Mouse (Mus musculus) stomach, embryonic 16.5 days (tissue): Measurements from ENCODE around the gene Gpr4. TPM values are rescaled to one million over a fixed set of nuclear protein-coding genes. Genes with fewer than 3 reads are reported as not detected.

Source experiments
- ATAC-seq: fragments of 200-750 bp; cut with Nextera tagmentation; 2 replicates; pipeline ENCODE4 v1.8.0; 2017; ENCODE audit warnings: moderate number of reproducible peaks, moderate TSS enrichment; ENCODE audit not compliant: insufficient read depth, low FRiP score
- H3K27ac ChIP-seq: fragments of 300-500 bp; sonication (generic); 2 replicates; pipeline ENCODE4 v1.5.1; 2014; ENCODE audit warnings: low read length
- H3K27me3 ChIP-seq: fragments of 300-500 bp; sonication (generic); 2 replicates; pipeline ENCODE4 v1.6.1; 2014; ENCODE audit warnings: low read length, control low read depth, mixed read lengths; ENCODE audit not compliant: control insufficient read depth, insufficient read depth
- H3K36me3 ChIP-seq: fragments of 300-500 bp; sonication (generic); 2 replicates; pipeline ENCODE4 v1.6.1; 2014; ENCODE audit warnings: low read length; ENCODE audit not compliant: control insufficient read depth, insufficient read depth
- H3K4me1 ChIP-seq: fragments of 300-500 bp; sonication (generic); 2 replicates; pipeline ENCODE4 v1.6.1; 2014; ENCODE audit warnings: low read length, control low read depth, mixed read lengths; ENCODE audit not compliant: control insufficient read depth, insufficient read depth
- H3K4me2 ChIP-seq: fragments of 300-500 bp; sonication (generic); 2 replicates; pipeline ENCODE4 v1.6.1; 2014; ENCODE audit warnings: low read depth, low read length, mixed read lengths
- H3K4me3 ChIP-seq: fragments of 300-500 bp; sonication (generic); replicated peaks from 2 replicates; pipeline ENCODE4 v1.5.1; 2014; ENCODE audit warnings: mild to moderate bottlenecking, low read length
- H3K9ac ChIP-seq: fragments of 300-500 bp; sonication (generic); 2 replicates; pipeline ENCODE4 v1.6.1; 2014; ENCODE audit warnings: low read length
- H3K9me3 ChIP-seq: fragments of 300-500 bp; sonication (generic); replicated peaks from 2 replicates; pipeline ENCODE4 v1.6.1; 2016; ENCODE audit warnings: low read length, control low read depth; ENCODE audit not compliant: control insufficient read depth
- WGBS: fragments of 180-500 bp; shearing (Covaris S2); extraction: QIAGEN DNeasy Blood & Tissue Kit; methylation state at CpG from one replicate; pipeline ENCODE4 v1.1.7; 2014; 5-methylcytosine and 5-hydroxymethylcytosine counted together
- microRNA counts: library from miRNA; unstranded; fragments of <30 nt; microRNA quantifications from one replicate; lab custom pipeline; 2016
- microRNA-seq: library from miRNA; unstranded; fragments of <30 nt; microRNA quantifications from one replicate; pipeline ENCODE4, GENCODE M21; 2016
- polyA plus RNA-seq: library from polyadenylated mRNA; unstranded; fragments of >200 nt; fragmentation: Nextera tagmentation; extraction: Ambion mirVana; gene quantifications from 2 replicates; pipeline ENCODE4 v1.2.1, GENCODE M21; 2015

The Gpr4 gene
- polyA plus RNA-seq, 1 experiment from 2014 or later: 1.4 TPM

DNA sequence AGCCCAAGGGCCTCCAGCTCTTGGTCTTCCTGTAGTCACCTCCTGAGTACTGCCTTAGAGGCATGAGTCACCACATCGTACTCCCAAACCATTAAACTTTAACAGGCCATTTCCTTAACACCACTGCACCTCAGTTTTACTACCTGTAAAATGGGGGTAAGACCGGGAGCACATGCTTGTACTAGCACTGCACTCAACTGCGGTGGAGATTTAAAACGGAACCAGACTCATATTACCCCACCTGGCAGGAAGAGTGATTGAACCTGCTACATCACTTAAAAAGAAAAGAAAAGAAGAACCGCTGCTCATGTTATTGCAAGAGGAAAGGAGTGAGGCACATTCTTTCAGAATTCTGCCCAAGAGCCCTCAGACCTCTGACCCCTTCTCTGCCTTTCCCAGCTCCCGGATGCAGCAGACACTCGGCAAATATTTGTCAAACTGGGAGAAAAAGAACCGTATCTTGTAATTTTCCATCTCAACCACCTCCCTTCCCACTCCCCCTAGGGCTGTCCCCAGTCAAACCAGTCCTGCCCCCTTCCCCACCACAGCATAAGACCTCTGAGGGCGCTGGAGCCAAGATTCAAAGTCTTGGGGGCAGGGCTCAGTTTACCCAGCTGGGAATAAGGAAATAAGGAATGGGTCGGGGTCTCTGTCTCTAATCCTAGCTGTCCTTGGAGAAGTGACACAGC lies 56.8 kb downstream of the Gpr4 start:
- no peaks in the 10 kb centered on the region for H3K9me3 ChIP-seq
- peak; percentile 18; the same call in 1 of the 2 replicates for ATAC-seq
- H3K4me1 ChIP-seq: peaks cover 45% of the 10 kb centered on the region
- peak overlapping the region; percentile 90 for H3K4me2 ChIP-seq
- H3K4me3 ChIP-seq: peak overlapping the region; percentile 98
- peak overlapping the region; percentile 96 for H3K9ac ChIP-seq
- peaks cover 5% of the 10 kb centered on the region for H3K36me3 ChIP-seq
- H3K27ac ChIP-seq: peak overlapping the region; percentile 96
- WGBS: 19% methylated on average over 10 of the region's 10 CpGs
- no peaks in the 10 kb centered on the region for H3K27me3 ChIP-seq

DNA sequence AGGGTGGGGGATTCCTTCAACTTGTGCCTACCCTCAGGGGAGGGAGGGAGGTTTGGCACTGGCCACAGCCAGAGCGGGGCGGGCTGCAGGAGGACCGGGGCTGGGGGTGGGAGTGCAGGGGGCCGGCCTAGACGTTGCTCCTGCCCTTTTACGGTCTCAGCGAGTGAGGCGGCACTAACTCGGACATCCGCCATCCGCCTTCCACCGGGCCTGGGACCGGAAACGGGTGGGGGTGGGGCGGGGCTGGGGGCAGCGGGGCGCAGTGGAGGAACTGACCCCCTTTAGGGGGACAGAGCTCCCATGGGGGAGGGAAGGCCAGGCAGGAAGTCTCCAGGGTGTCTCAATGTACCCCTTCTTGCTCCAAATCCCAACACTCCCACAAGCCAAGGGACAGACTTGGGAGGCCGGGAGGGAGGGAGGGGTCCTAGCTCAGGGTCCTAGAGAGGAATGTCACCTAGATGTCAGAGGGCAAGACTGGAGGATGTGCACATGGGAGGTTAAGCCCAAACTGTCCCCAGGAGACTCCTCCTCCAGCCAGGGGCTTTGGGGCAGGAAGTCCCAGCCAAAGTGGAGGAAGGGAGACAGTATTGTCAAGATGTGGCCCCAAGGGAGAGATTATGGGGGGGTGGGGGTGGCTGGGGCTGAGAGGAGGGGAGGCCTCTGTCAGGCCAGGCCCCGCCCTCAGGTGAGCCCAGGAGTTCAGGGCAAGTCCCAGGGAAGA lies 57.5 kb downstream of the Gpr4 start:
- H3K27me3 ChIP-seq: no peaks in the 10 kb centered on the region
- H3K9ac ChIP-seq: peak overlapping the region; percentile 96
- WGBS: 1% methylated on average over 17 of the region's 19 CpGs
- H3K9me3 ChIP-seq: no peaks in the 10 kb centered on the region
- H3K4me2 ChIP-seq: peak overlapping the region; percentile 90
- H3K36me3 ChIP-seq: no peaks in the 10 kb centered on the region
- H3K27ac ChIP-seq: peak overlapping the region; percentile 96
- H3K4me3 ChIP-seq: peak overlapping the region; percentile 98
- ATAC-seq: peak; percentile 68
- peaks cover 45% of the 10 kb centered on the region for H3K4me1 ChIP-seq

DNA sequence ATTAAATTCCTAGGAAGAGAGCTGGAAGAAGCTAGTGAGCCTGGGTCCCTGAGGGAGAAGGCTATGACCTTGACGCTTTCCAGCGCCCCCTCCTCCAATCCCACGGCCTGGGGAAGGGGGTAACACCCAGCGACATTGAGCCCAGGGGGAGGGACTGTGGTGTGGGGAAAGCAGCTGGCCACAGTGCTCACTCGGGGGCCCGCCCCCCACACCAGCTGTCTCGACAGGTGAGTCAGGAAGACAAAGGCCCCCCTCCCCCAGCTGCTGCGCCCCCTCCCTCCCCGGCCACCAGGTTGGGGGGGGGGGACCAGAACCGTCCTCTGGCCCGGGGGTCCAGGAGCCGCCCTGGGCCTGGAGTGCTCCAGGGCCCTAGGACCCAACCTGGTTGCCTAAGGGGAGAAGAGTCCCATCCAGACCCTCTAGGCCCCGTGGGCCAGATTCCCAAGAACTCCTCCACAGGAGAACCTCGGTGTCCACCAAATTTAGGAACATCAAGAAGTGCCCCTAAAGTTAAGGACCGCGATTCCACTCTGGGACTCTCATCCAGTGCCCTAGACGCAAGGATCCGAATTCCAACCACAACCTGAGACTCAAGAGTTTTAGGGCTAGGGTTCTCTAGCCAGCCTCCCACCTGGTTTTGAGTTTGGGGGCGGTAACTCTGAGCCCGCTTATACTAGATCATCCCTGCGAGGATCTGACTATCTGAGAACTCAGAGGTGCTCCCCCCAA lies 58.3 kb downstream of the Gpr4 start:
- H3K27ac ChIP-seq: peak overlapping the region; percentile 96
- peak overlapping the region; percentile 96 for H3K9ac ChIP-seq
- peak overlapping the region; percentile 98 for H3K4me3 ChIP-seq
- H3K9me3 ChIP-seq: no peaks in the 10 kb centered on the region
- WGBS: under 1% methylated on average over 20 of the region's 21 CpGs
- H3K4me2 ChIP-seq: peak overlapping the region; percentile 90
- no peaks in the 10 kb centered on the region for H3K36me3 ChIP-seq
- no peaks in the 10 kb centered on the region for H3K27me3 ChIP-seq
- H3K4me1 ChIP-seq: peaks cover 37% of the 10 kb centered on the region
- no peak for ATAC-seq

- Histone ChIP-seq H3K9me3 (no peaks in the 10 kb centered on the region), H3K4me2 (peak within 1 kb of the TSS; percentile 90), H3K4me3 (peak within 1 kb of the TSS; percentile 98), H3K4me1 (peaks cover 28% of the 10 kb centered on the region), H3K27ac (peak within 1 kb of the TSS; percentile 96), H3K27me3 (no peaks in the 10 kb centered on the region), H3K9ac (peak within 1 kb of the TSS; percentile 96), H3K36me3 (no peaks in the 10 kb centered on the region)
- ATAC-seq: peak; percentile 68
- WGBS: under 1% methylated on average over 62 of the region's 62 CpGs
Observed at GRCm38 (mm10) chr7:19271238-19272172, 59.2 kb downstream of the Gpr4 start, which contains the start of gene Vasp. Gene Vasp, minus strand, starts transcription at chr7:19271817.

DNA sequence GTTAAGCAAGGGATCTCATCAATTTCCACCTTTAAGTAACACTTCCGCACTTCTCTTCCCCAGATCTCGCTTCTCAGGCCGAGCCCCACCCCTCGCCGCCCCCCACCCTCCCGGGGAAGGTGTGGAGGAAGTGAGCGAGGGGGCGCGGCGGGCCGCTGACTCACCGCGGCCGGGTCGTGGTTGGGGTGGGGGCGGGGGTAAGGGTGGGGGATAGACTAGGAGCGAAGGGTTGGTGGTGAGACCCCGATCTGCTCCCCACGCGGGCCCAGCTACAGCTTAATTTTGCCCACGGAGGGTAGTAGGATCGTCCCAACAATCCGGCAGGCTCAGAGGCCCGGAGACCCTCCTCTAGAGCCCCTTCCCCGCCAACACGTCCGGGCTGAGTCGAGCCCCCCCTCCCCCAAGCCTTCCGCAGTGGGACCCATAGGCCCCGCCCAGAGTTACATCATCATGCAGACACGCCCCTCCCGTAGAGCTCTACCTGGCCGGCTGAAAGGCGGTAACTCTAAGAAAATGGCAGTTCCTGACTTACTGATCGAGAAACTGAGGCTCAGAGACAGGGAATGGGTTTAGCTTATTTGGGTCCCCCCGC lies 59.9 kb downstream of the Gpr4 start:
- Histone ChIP-seq H3K27ac (peak overlapping the region; percentile 96), H3K4me3 (peak overlapping the region; percentile 98), H3K9ac (peak overlapping the region; percentile 96), H3K4me2 (peak overlapping the region; percentile 90), H3K9me3 (no peaks in the 10 kb centered on the region), H3K36me3 (no peaks in the 10 kb centered on the region), H3K27me3 (no peaks in the 10 kb centered on the region), H3K4me1 (peaks cover 26% of the 10 kb centered on the region)
- under 1% methylated on average over 36 of the region's 36 CpGs for whole genome bisulfite sequencing
- peak; percentile 69 for ATAC-seq

MicroRNAs encoded within 50 kb of the gene (microRNA counts, 519-probe panel; counts per million panel counts)
- 1,796 counts per million, percentile 31 among the panel's probes with 10 or more counts for microRNA mmu-miR-330 (lab: Ali Mortazavi, UCI)

Small RNA genes within 50 kb of the gene (microRNA-seq; reads per million reads assigned to microRNA genes)
- gene Mir330: 186 reads per million, percentile 61 among the genes with 10 or more reads in this experiment

Other genes starting within 250 kb of the Gpr4 start
- not detected in 2 replicates for gene Nanos2, start 225.1 kb upstream of the Gpr4 start, polyA plus RNA-seq
- gene Mypop, start 221.3 kb upstream of the Gpr4 start, polyA plus RNA-seq: 1.6 and 2.3 TPM in 2 replicates
- 10.7 and 14.3 TPM in 2 replicates for gene Irf2bp1, start 208.5 kb upstream of the Gpr4 start, polyA plus RNA-seq
- 32.5 and 37.1 TPM in 2 replicates for gene Foxa3, start 189.0 kb upstream of the Gpr4 start, polyA plus RNA-seq
- 20.2 and 22.5 TPM in 2 replicates for gene Sympk, start 188.2 kb upstream of the Gpr4 start, polyA plus RNA-seq
- gene Rsph6a, start 157.8 kb upstream of the Gpr4 start, polyA plus RNA-seq: not detected in 2 replicates
- gene Dmwd, start 136.3 kb upstream of the Gpr4 start, polyA plus RNA-seq: 7.7 and 8.3 TPM in 2 replicates
- gene Dmpk, start 128.7 kb upstream of the Gpr4 start, polyA plus RNA-seq: 84.7 and 98.1 TPM in 2 replicates
- 8.8 and 10.4 TPM in 2 replicates for gene Six5, start 117.9 kb upstream of the Gpr4 start, polyA plus RNA-seq
- 2.2 and 2.5 TPM in 2 replicates for gene Gm4969, start 94.2 kb upstream of the Gpr4 start, polyA plus RNA-seq
- gene Fbxo46, start 92.7 kb upstream of the Gpr4 start, polyA plus RNA-seq: 13.5 and 15.3 TPM in 2 replicates
- 14.1 and 14.8 TPM in 2 replicates for gene Qpctl, start 63.2 kb upstream of the Gpr4 start, polyA plus RNA-seq
- gene Snrpd2, start 62.8 kb upstream of the Gpr4 start, polyA plus RNA-seq: 123 and 136 TPM in 2 replicates
- gene Gipr, start 46.4 kb upstream of the Gpr4 start, polyA plus RNA-seq: 1.6 and 2.4 TPM in 2 replicates
- 10.9 and 11.4 TPM in 2 replicates for gene Eml2, start 36.1 kb upstream of the Gpr4 start, polyA plus RNA-seq
- 33.0 and 34.5 TPM in 2 replicates for gene Opa3, start 15.8 kb downstream of the Gpr4 start, polyA plus RNA-seq
- gene Vasp, start 59.3 kb downstream of the Gpr4 start, polyA plus RNA-seq: 77.8 and 85.6 TPM in 2 replicates
- 0.17 TPM in 1 of 2 replicates, not detected in the other for gene Ppm1n, start 67.5 kb downstream of the Gpr4 start, polyA plus RNA-seq
- 14.8 and 21.7 TPM in 2 replicates for gene Rtn2, start 70.1 kb downstream of the Gpr4 start, polyA plus RNA-seq
- gene Fosb, start 97.5 kb downstream of the Gpr4 start, polyA plus RNA-seq: 0.25 and 0.27 TPM in 2 replicates
- gene Ercc1, start 132.2 kb downstream of the Gpr4 start, polyA plus RNA-seq: 61.4 and 66.5 TPM in 2 replicates
- 22.9 and 23.0 TPM in 2 replicates for gene Cd3eap, start 146.9 kb downstream of the Gpr4 start, polyA plus RNA-seq
- 7.8 and 9.6 TPM in 2 replicates for gene Ppp1r13l, start 147.2 kb downstream of the Gpr4 start, polyA plus RNA-seq
- gene Ercc2, start 169.5 kb downstream of the Gpr4 start, polyA plus RNA-seq: 11.7 and 11.8 TPM in 2 replicates
- 13.3 and 15.8 TPM in 2 replicates for gene Klc3, start 191.6 kb downstream of the Gpr4 start, polyA plus RNA-seq
- gene Ckm, start 192.2 kb downstream of the Gpr4 start, polyA plus RNA-seq: 50.9 and 378 TPM in 2 replicates
- gene Mark4, start 246.3 kb downstream of the Gpr4 start, polyA plus RNA-seq: 4.3 and 5.9 TPM in 2 replicates